Mouse (Mus musculus): ENCODE measurements around the gene Gm28778.

GRCm38 (mm10) chr1:53341071-53341470, 44.2 kb downstream of the Gm28778 start:
- TF ChIP-seq CTCF (IDR thresholded peaks at IDR 0.05; ENCODE audit: low read depth, low read length): no peak
- no peak for TF ChIP-seq POLR2A (IDR thresholded peaks at IDR 0.05; ENCODE audit: borderline replicate concordance, low read depth, low read length)
